Mouse (Mus musculus): Measurements from ENCODE around the gene Fgfr2.

DNA sequence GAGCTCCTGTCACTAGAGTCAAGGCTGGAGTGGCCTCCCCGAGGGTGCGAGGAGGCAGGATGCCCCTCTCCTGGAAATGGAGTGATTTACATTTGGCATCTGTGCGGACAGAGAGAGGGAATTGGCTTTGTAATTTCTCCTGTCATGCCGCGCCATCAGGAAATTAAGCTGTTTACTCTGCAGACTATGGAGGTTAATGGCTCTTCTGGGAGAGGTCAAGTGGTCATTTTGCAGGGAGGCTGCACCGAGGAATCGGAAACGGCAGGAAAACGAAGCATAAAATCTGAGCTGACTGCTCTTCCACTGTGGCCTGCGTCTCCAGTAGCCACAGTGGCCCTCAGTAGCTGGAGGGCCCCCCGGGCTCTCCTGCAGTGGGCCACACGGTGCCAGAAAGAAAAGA, 485.9 kb downstream of the Fgfr2 start:
- TF ChIP-seq POLR2AphosphoS2 (IDR thresholded peaks at IDR 0.05; ENCODE audit: insufficient read length, low read depth) (no peak), POLR2A (IDR thresholded peaks at IDR 0.05; ENCODE audit: insufficient read length, low read depth) (no peak), USF1 (IDR thresholded peaks at IDR 0.05; ENCODE audit: low read depth) (no peak)
